Mouse (Mus musculus): ENCODE results near the gene Cux2. TPM values are rescaled to one million over a fixed set of nuclear protein-coding genes. Genes with fewer than 3 reads are reported as not detected.

The Cux2 gene
- polyA plus RNA-seq, 1 experiment from 2014 or later = 4.9 TPM

DNA sequence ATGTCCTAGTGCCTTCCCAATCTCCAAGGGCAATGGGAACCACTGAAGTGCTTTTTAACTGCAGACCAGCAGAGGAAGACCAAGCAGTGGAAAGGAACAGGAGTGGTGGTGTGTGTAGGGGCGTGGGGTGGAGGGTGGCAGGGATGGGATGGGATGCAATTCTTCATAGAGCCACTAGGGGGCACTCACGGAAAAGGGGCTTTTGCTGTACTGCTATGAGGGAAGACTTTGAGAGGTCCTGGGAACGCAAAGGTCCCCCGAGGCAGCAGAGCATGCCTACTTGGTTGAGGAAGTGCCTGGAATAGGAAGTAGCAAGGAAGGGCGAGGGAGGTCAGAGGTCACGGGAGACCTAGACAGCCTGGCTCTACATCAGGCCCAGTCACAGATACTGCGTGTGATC is 106.4 kb downstream of the Cux2 start:
- H3K27me3 ChIP-seq (replicated peaks; ENCODE audit: control insufficient read depth, insufficient read depth, low read length) = peaks cover 14% of the 10 kb centered on the region
- 50% methylated on average over 7 of the region's 7 CpGs for WGBS

DNA sequence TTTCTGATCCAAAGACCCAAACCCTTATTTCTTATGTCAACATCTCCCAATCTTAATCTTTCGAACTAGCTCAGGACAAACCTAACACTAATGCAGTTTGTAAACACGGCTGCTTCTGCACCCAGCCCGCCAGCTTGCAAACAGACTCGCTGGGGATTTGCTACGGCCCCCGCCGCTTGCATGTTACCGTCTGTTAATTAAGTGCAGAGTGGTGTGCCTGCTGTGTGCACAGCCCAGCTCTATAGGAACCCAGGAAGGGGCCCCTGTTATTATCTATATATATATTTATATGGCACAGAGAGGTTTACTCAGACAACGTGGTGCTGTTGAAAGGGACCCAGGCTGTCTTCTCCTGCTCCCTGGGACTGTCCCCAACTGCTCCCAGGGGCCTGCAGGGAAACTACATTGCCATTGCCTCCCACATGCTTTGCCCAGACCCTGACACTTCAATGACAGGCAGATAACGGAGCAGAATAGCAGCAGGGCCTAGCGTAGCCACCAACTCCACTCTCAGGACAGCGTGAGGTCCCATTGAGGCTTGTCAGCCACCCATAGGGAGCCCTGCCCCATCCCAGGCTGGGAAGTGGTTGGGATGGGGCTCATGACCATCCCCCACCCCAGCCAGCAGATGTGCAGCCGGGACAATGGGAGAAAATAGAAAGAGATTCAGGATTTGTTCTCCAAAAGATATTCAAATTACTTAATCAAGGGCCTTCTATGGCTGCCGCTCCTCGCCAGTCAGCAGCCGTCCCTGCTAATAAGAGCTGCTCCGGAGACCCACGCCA is 111.6 kb downstream of the Cux2 start:
- no peak for ATAC-seq (replicated peaks; ENCODE audit: low FRiP score)
- 50% methylated on average over 18 of the region's 18 CpGs for WGBS
- H3K4me2 ChIP-seq = no peak overlapping the region

More for the DNA sequence above, 106.4 kb downstream of the Cux2 start:
- Histone ChIP-seq H3K9ac (ENCODE audit: low read depth, low read length) (no peak overlapping the region), H3K36me3 (ENCODE audit: control insufficient read depth, insufficient read depth, low read length) (no peaks in the 10 kb centered on the region), H3K4me3 (ENCODE audit: low read depth, low read length) (no peak overlapping the region), H3K4me1 (replicated peaks; ENCODE audit: control insufficient read depth, insufficient read depth, low read length) (peaks cover 9% of the 10 kb centered on the region), H3K4me2 (no peak overlapping the region), H3K9me3 (ENCODE audit: control insufficient read depth, low read length) (no peaks in the 10 kb centered on the region), H3K27ac (ENCODE audit: low read depth, low read length) (no peak overlapping the region)
- ATAC-seq (replicated peaks; ENCODE audit: low FRiP score) (no peak), DNase-seq (ENCODE audit: low spot score) (no peak)

DNA sequence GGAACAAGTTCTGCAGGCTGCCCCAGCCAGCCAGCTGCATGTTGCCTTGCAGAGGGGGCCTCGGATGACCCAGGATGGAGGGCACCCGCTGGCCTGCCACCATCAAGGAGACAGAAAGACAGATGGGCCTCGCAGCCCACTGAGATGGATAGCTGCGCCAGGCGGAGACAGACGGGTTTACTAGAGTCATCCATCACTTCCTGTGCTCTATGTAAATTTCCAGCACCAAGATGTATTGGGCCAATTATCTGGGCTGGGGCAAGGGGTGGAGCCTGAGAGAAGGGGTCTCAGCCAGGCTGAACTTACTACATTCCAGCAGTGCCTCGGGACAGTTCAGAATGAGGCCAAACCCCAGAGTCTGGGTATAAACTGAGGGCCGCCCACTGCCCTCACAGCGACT is 119.6 kb downstream of the Cux2 start:
- WGBS = 60% methylated on average over 9 of the region's 9 CpGs
- DNase-seq (ENCODE audit: low spot score) (no peak), ATAC-seq (replicated peaks; ENCODE audit: low FRiP score) (peak; percentile 36; the same call in 1 of the 2 replicates)
- Histone ChIP-seq H3K4me1 (replicated peaks; ENCODE audit: control insufficient read depth, insufficient read depth, low read length) (peaks cover 11% of the 10 kb centered on the region), H3K27ac (ENCODE audit: low read depth, low read length) (peak overlapping the region; percentile 63), H3K4me2 (no peak overlapping the region), H3K27me3 (replicated peaks; ENCODE audit: control insufficient read depth, insufficient read depth, low read length) (peaks cover 14% of the 10 kb centered on the region), H3K9ac (ENCODE audit: low read depth, low read length) (no peak overlapping the region), H3K9me3 (ENCODE audit: control insufficient read depth, low read length) (no peaks in the 10 kb centered on the region), H3K36me3 (ENCODE audit: control insufficient read depth, insufficient read depth, low read length) (no peaks in the 10 kb centered on the region), H3K4me3 (ENCODE audit: low read depth, low read length) (no peak overlapping the region)

More for the DNA sequence above, 111.6 kb downstream of the Cux2 start:
- Histone ChIP-seq H3K27me3 (replicated peaks; ENCODE audit: control insufficient read depth, insufficient read depth, low read length) (no peaks in the 10 kb centered on the region; the same call in none of the 2 replicates), H3K4me1 (replicated peaks; ENCODE audit: control insufficient read depth, insufficient read depth, low read length) (peaks cover 4% of the 10 kb centered on the region), H3K9ac (ENCODE audit: low read depth, low read length) (no peak overlapping the region), H3K4me3 (ENCODE audit: low read depth, low read length) (no peak overlapping the region), H3K27ac (ENCODE audit: low read depth, low read length) (no peak overlapping the region; the same call in 1 of the 2 replicates), H3K36me3 (ENCODE audit: control insufficient read depth, insufficient read depth, low read length) (no peaks in the 10 kb centered on the region), H3K9me3 (ENCODE audit: control insufficient read depth, low read length) (no peaks in the 10 kb centered on the region)
- no peak for DNase-seq (ENCODE audit: low spot score)

DNA sequence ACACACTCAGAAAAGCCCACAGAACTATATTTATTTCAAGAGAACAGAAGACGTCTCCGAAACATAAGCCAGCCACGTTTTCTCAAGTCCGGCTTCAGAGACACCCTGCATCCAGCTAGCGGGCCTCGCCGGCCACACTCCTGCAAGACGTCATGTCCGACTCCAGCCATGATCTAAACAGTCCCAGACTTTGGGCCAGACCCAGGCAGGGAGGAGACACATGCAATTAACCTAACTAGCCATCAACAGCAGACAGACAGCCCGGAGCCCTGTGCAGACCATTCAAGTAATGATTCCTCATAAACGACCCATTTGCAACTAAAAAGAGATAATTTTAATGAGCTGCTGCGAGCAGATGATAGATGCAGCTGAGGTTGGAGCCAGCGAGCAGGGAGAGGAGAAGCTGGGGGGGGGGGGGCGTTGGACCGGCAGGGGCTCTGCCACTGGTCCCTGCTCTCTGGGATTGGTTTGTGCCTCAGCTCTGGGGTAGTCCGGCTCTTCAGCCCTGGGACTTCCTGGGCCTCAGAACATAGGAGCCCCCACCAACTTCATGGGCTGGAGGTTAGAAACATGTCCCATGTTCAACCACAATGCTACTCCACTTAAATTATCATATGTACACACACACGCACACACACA is 121.4 kb downstream of the Cux2 start:
- Histone ChIP-seq H3K4me1 (replicated peaks; ENCODE audit: control insufficient read depth, insufficient read depth, low read length) (peaks cover 11% of the 10 kb centered on the region), H3K4me2 (no peak overlapping the region), H3K27ac (ENCODE audit: low read depth, low read length) (peak overlapping the region; percentile 55; the same call in 1 of the 2 replicates), H3K4me3 (ENCODE audit: low read depth, low read length) (no peak overlapping the region), H3K9ac (ENCODE audit: low read depth, low read length) (no peak overlapping the region), H3K9me3 (ENCODE audit: control insufficient read depth, low read length) (no peaks in the 10 kb centered on the region), H3K36me3 (ENCODE audit: control insufficient read depth, insufficient read depth, low read length) (no peaks in the 10 kb centered on the region), H3K27me3 (replicated peaks; ENCODE audit: control insufficient read depth, insufficient read depth, low read length) (peaks cover 28% of the 10 kb centered on the region)
- whole genome bisulfite sequencing = 54% methylated on average over 16 of the region's 17 CpGs
- DNase-seq (ENCODE audit: low spot score) = no peak
- ATAC-seq (replicated peaks; ENCODE audit: low FRiP score) = no peak

DNA sequence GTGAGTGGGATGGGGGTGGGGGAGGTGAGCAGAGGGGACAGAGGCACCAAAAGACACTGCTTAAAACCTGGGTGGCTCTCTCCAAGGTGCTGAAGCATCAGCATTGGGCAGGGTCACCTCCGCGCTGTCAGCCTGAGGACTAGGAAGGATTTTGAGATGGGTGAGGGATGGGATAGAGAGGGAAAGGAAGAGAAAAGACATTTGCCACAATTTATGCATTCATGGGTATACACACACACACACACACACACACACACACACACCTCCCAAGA is 123.4 kb downstream of the Cux2 start:
- Histone ChIP-seq H3K4me1 (replicated peaks; ENCODE audit: control insufficient read depth, insufficient read depth, low read length) (peaks cover 11% of the 10 kb centered on the region), H3K9me3 (ENCODE audit: control insufficient read depth, low read length) (no peaks in the 10 kb centered on the region), H3K4me3 (ENCODE audit: low read depth, low read length) (no peak overlapping the region), H3K27me3 (replicated peaks; ENCODE audit: control insufficient read depth, insufficient read depth, low read length) (peaks cover 28% of the 10 kb centered on the region), H3K27ac (ENCODE audit: low read depth, low read length) (no peak overlapping the region), H3K36me3 (ENCODE audit: control insufficient read depth, insufficient read depth, low read length) (no peaks in the 10 kb centered on the region), H3K4me2 (no peak overlapping the region), H3K9ac (ENCODE audit: low read depth, low read length) (no peak overlapping the region)
- 11% methylated on average over 2 of the region's 2 CpGs for WGBS
- no peak for DNase-seq (ENCODE audit: low spot score)
- no peak for ATAC-seq (replicated peaks; ENCODE audit: low FRiP score)

DNA sequence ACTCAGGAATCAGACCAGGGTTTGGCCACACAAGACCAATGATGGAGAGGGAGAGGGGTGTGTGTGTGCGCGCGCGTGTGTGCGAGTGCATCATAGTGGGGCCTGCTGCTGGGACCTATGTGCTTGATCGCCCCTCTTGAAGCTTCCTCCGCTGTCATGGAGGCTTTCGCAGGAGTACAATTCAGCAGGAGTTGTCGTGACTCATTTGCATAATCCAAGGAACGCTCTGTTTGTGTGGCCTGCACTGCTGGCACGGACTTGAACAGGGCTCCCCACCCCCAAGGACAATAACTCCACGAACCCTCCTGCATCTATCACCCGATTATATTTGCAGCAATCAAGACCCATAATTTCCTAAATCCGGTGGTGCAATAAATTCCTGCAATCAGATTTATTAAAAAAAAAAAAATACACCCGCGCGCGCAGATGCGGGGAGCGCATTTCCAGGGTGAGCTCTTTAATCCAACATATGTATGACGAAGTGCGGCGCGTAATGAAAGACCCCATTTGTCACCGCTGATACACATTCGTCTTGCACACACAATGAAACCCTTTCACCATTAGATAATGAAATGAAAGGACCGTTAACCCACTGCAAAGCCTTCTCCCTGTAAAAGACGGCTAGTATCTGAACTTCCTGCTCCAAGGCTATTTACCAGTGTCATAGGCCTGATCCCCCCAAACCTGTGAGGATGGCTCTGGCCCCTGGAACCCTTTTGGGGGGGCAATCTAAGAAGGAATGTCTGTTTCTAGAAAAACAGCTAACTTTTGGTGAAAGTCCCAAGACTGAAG is 124.0 kb downstream of the Cux2 start:
- Histone ChIP-seq H3K4me2 (no peak overlapping the region), H3K9me3 (ENCODE audit: control insufficient read depth, low read length) (no peaks in the 10 kb centered on the region), H3K4me1 (replicated peaks; ENCODE audit: control insufficient read depth, insufficient read depth, low read length) (peaks cover 11% of the 10 kb centered on the region), H3K36me3 (ENCODE audit: control insufficient read depth, insufficient read depth, low read length) (no peaks in the 10 kb centered on the region), H3K9ac (ENCODE audit: low read depth, low read length) (no peak overlapping the region), H3K27ac (ENCODE audit: low read depth, low read length) (no peak overlapping the region), H3K4me3 (ENCODE audit: low read depth, low read length) (no peak overlapping the region), H3K27me3 (replicated peaks; ENCODE audit: control insufficient read depth, insufficient read depth, low read length) (peaks cover 28% of the 10 kb centered on the region)
- ATAC-seq (replicated peaks; ENCODE audit: low FRiP score) (no peak), DNase-seq (ENCODE audit: low spot score) (no peak)
- 47% methylated on average over 28 of the region's 28 CpGs for WGBS

DNA sequence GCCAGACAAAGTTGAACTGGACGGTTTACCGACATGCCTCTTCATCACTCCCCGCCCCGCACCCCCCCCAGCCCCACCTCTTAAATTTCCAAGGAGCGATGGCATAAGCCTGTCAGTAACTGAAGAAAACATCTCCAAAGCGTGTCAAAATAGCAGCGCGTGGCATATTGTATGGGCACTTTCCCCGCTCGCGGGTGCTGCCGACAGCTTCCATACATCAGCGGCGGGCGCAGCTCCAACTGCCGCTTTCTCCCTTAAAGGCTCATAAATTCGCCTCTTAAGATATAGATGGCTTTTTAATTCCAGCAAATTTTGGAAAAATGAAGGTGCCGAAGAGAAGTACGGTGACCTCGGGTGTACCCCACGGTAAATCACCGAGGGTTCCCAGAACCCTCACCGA is 124.6 kb downstream of the Cux2 start:
- Histone ChIP-seq H3K4me1 (replicated peaks; ENCODE audit: control insufficient read depth, insufficient read depth, low read length) (peaks cover 11% of the 10 kb centered on the region), H3K4me3 (ENCODE audit: low read depth, low read length) (no peak overlapping the region), H3K9me3 (ENCODE audit: control insufficient read depth, low read length) (no peaks in the 10 kb centered on the region), H3K27me3 (replicated peaks; ENCODE audit: control insufficient read depth, insufficient read depth, low read length) (peaks cover 28% of the 10 kb centered on the region), H3K27ac (ENCODE audit: low read depth, low read length) (no peak overlapping the region; the same call in 1 of the 2 replicates), H3K9ac (ENCODE audit: low read depth, low read length) (no peak overlapping the region), H3K36me3 (ENCODE audit: control insufficient read depth, insufficient read depth, low read length) (no peaks in the 10 kb centered on the region), H3K4me2 (no peak overlapping the region)
- DNase-seq (ENCODE audit: low spot score) (no peak), ATAC-seq (replicated peaks; ENCODE audit: low FRiP score) (no peak)
- WGBS = 38% methylated on average over 23 of the region's 23 CpGs

DNA sequence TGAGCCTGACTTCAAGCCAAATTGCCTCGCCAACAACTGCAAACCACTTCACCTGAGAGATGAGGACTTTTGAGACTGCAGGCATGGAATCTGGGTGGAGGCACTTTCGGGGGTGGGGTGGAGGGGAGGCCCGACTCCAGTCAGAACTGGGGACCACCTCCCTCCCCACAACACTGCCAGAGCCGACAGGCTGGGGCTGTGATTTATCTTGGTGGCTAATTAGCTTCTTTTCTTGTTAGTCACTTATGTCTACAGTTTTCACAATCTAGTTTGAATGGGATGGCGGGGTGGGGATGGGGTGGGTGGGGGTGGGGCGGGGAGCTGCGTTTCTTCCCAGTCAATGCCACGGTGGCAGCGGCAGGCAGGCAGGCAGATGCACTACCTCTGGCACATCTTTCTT is 125.5 kb downstream of the Cux2 start:
- Histone ChIP-seq H3K4me1 (replicated peaks; ENCODE audit: control insufficient read depth, insufficient read depth, low read length) (peaks cover 11% of the 10 kb centered on the region), H3K27me3 (replicated peaks; ENCODE audit: control insufficient read depth, insufficient read depth, low read length) (peaks cover 28% of the 10 kb centered on the region), H3K36me3 (ENCODE audit: control insufficient read depth, insufficient read depth, low read length) (no peaks in the 10 kb centered on the region), H3K4me3 (ENCODE audit: low read depth, low read length) (no peak overlapping the region), H3K9ac (ENCODE audit: low read depth, low read length) (no peak overlapping the region), H3K9me3 (ENCODE audit: control insufficient read depth, low read length) (no peaks in the 10 kb centered on the region), H3K4me2 (no peak overlapping the region), H3K27ac (ENCODE audit: low read depth, low read length) (no peak overlapping the region)
- ATAC-seq (replicated peaks; ENCODE audit: low FRiP score) = no peak
- DNase-seq (ENCODE audit: low spot score) = no peak
- WGBS = 30% methylated on average over 9 of the region's 9 CpGs
